Mouse (Mus musculus): ENCODE measurements at regions not wholly inside any gene's neighbourhood (a gene's known extent, or its start where the extent isn't known, plus 50 kb on each side); places are given as distances from the start of the nearest gene placed in this dataset.

GRCm38 (mm10) chr1:156990567-156991494 is 51.4 kb upstream of the Ralgps2 start:
- DNase-seq, result no peak

DNA sequence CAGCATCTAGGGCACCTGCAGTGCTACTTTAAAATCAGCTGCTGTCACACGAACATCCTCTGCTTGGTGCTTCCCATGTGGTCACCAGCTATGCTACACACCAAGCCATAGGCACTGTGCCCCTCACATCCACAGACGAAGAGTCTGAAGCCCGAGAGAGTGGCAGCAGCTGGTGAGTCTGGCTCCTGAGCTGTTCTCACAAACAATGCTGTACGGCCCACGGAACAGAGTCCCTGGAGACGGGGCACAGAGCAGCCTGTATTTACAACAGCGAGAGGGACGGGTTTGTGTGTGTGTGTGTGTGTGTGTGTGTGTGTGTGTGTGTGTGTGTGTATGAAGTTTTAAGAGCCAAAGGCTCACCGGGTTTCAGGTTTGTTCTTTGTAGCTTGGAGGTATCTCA is 50.7 kb upstream of the Ralgps2 start:
- DNase-seq, result no peak

GRCm38 (mm10) chr1:156989149-156989785 is 49.8 kb upstream of the Ralgps2 start:
- no peak for DNase-seq
